Mouse (Mus musculus): ENCODE measurements at regions not wholly inside any gene's neighbourhood (a gene's known extent, or its start where the extent isn't known, plus 50 kb on each side); places are given as distances from the start of the nearest gene placed in this dataset.
A peak's percentile ranks its signal among the peaks of the same experiment; 100 is the strongest.

DNA sequence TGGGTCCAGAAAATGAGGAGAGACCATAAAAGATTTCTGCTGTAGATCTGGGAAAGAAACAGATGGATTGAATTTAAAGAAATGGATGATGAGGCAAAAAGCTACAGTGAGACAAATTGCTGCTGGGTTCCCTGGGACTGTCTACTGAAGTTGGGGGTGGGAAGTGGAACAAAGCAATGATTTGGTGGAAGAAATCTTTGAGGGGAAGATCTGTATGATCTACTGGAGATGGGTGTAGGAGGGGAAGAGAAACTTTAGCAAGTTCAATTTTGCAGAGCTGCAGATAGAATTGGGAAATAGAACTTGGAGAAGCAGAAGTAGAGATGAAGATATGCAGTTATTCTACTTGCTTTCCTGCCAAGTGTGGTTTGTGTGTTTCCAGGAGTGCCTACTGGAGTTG lies 5478.8 kb downstream of the 9330182O14Rik start:
- peak; percentile 1 for DNase-seq (ENCODE audit: low spot score)

DNA sequence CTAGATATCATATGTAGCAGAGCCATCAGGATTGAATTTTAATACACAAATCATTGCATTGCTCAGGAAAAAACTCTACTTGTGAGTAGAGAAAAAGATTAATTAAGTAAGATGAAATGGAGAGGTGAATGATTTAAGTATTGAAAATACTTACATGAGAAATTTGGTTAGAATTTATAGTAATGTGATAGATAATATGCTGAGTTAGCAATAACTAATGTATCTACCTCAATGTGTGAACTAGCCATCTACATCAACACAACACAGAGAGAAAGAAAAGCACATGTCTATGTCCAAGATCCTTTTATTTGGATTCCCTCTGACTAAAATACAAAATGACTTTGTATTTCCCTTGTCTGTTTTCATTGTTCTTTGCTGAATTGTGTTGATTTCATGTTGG lies 5512.1 kb downstream of the 9330182O14Rik start:
- DNase-seq (ENCODE audit: low spot score): no peak

DNA sequence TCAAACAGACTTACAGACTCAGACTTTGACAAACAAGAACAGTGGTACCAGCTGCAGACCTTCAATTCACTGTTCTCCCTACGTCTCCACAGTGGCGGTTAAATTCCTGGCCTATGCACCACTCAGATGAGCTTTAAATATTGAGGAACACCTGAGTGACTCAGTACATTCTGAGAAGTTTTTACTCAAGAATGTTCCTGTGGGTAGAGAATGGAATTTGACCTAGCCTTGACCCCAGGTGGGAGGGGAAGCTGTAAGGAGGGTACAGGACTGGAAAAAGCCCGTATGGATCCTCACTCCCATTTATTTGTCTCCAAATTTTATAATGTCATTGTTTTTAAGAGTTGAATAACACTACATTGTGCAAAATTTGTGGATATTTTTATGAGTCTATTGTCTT lies 5529.4 kb downstream of the 9330182O14Rik start:
- DNase-seq (ENCODE audit: low spot score): no peak

DNA sequence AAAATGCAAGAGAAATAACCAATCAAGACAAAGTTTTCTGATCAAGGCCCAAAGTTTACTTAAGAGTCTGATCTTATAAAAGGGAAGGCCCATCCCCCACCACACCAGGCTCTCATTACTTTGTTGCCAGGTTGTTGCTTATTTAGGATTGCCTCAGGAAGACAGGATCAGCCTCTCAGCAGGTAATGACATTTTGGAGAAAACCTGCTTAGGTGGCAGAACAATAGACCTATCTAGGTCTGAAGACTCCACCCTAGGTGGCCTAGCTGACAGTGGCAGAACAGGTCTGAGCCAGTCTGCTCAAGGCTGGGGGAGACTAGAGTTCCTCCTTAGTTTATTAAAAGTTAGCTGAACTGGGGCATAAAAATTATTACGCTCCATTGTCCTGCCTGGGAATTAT lies 5555.3 kb downstream of the 9330182O14Rik start:
- DNase-seq (ENCODE audit: low spot score): no peak

DNA sequence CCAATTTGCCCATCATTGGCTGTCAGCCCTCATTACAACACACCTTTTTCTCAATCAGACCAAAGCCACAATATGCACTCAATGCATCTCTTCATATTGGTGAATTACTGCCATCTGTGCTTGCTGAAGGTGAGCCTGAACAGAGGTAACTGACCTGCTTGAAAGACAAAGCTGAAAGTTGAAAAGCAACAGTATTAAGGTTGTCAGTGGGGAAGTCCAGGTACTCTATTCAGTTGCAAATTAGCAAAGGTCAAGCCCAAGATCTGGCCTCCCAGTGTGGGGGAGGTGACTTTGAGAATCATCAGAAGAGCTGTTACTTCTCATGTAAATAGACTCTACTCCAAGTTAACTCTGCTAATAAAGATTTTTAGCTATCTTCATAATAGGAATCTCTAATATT lies 5555.9 kb downstream of the 9330182O14Rik start:
- DNase-seq (ENCODE audit: low spot score): no peak

DNA sequence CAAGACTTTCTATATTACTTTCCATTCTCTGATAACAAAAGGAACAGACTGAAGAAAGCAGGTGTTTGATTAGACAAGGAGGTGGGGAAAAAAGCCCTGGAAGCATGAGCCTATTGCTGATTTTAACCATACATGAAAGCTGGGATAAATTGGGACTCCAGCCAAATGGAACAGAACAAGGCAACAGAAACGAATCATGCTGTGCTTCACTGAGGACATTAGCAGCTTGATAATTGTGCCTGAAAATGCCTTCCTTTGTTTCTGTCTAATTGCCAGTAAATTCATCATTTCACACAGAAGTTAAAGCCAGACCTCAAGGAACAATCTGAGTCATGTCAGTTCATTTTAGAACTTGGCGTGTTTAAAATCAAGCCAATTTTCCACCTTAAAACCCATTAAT lies 5576.9 kb downstream of the 9330182O14Rik start:
- no peak for DNase-seq (ENCODE audit: low spot score)

DNA sequence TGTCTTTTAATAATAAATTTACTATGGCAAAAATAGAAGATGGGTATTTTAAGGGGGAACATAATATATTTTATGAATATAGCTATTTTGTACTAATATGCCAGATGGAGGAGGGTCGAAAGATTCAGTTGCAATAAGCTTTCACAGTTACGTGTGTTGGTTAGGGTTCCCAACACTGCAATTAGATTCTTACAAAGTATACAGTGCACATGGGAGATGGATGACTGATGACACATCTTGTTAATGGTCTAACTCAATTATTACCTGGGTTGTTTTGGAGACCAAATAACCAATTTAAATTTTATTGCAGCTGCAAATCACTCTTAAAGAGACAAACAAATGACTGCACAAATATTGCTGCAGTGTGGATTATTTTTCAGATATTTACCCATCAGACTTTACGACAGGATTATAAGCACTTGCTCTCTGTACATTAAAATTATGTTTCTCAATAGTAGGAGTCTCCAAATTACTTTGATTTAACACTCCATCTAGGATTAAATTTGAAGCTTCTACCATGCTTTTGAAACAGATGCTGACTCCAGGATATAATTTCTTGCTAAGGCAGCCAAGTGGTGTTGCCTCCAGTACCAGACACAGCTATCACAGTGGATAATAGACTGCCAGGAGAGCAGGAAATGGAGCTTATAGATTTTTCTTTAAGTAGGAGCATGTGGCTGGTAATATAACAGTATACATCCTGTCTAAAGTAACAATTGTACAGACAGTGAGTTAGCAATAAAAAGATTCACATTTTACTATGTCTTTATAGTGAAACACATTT lies 5596.4 kb downstream of the 9330182O14Rik start:
- no peak for DNase-seq (ENCODE audit: low spot score)

DNA sequence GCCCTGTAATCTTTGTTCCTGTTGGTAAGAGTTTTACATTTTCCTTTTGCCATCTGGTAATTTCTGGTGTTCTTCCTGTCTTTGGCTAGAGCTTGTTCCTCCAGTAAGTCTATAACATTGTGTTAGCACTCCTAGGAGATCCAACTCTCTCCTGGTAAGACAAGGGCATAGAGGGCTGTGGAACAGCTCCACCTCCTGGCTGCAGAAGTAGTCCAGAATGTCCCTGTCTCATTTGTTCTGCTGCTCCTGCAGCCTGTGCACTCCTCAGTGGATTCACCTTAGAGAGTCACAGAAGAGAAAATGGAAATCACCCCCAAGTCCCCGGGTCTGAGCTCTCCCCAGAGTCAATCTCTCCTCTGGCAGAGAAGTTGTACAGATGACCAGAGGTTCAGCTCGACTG lies 5629.1 kb downstream of the 9330182O14Rik start:
- DNase-seq (ENCODE audit: low spot score): no peak
